Mouse (Mus musculus) G1E (cell line): ENCODE results near the gene Hnrnpk. TPM values are rescaled to one million over a fixed set of nuclear protein-coding genes. Genes with fewer than 3 reads are reported as not detected.
"Not testable (repeated sequence)": the region's sequence is repeated elsewhere in the genome, so short reads cannot be mapped to it uniquely, and the experiment has no call there.

Experiments used
- ATAC-seq: 2 replicates; pipeline ENCODE4 v1.8.0; 2016; ENCODE audit warnings: mild to moderate bottlenecking; ENCODE audit not compliant: insufficient number of reproducible peaks, poor library complexity, low FRiP score, severe bottlenecking; ENCODE audit errors: extremely low read depth
- DNase-seq: peaks from one replicate; pipeline ENCODE4 v3.0.0; 2012; ENCODE audit warnings: low spot score
- H3K27me3 ChIP-seq: 2 replicates; pipeline ENCODE4 v1.6.1; 2012; ENCODE audit warnings: mild to moderate bottlenecking, low read length, inconsistent platforms; ENCODE audit not compliant: insufficient read depth
- H3K36me3 ChIP-seq: replicated peaks from 2 replicates; pipeline ENCODE3; 2012; ENCODE audit warnings: mild to moderate bottlenecking, inconsistent platforms
- H3K4me1 ChIP-seq: 2 replicates; pipeline ENCODE4 v1.6.1; 2012; ENCODE audit warnings: low read depth, low read length, inconsistent platforms, mixed read lengths; ENCODE audit not compliant: insufficient read depth
- H3K4me3 ChIP-seq: 2 replicates; pipeline ENCODE4 v1.5.1; 2012; ENCODE audit warnings: low read depth, mild to moderate bottlenecking, inconsistent platforms, low read length, moderate library complexity, mixed read lengths
- H3K9me3 ChIP-seq: replicated peaks from 2 replicates; pipeline ENCODE4 v1.6.1; 2012; ENCODE audit warnings: inconsistent platforms
- CTCF ChIP-seq: IDR thresholded peaks from 2 replicates; pipeline ENCODE4 v1.5.1; 2012; ENCODE audit warnings: low read depth, low read length, inconsistent platforms, mixed read lengths
- GATA1 ChIP-seq: IDR thresholded peaks from 2 replicates; pipeline ENCODE4 v1.6.1; 2012; ENCODE audit warnings: borderline replicate concordance, low read length, inconsistent platforms, mixed read lengths
- GATA2 ChIP-seq: IDR thresholded peaks from 2 replicates; pipeline ENCODE4 v1.6.1; 2012; ENCODE audit warnings: low read depth, low read length, inconsistent platforms, borderline replicate concordance
- POLR2AphosphoS5 ChIP-seq: IDR thresholded peaks from 2 replicates; pipeline ENCODE4 v1.6.1; 2012; ENCODE audit warnings: low read depth, low read length, inconsistent platforms; ENCODE audit not compliant: insufficient replicate concordance
- TAL1 ChIP-seq: conservative IDR thresholded peaks from 2 replicates; pipeline ENCODE4 v1.6.1; 2012; ENCODE audit warnings: low read depth, low read length, inconsistent platforms, mixed read lengths
- polyA plus RNA-seq: library from polyadenylated mRNA; stranded (reverse); fragments of >175 nt; gene quantifications from 2 replicates; pipeline ENCODE4 v1.2.3, GENCODE M21; 2012
- total RNA-seq, 2 experiments: library from RNA; stranded (forward) in 1 of 2; stranded (reverse) in 1 of 2; fragments of 200-1000 nt in 1 of 2; fragments of >200 nt in 1 of 2; fragmentation: Nextera tagmentation in 1 of 2; gene quantifications; 2 replicates each; pipeline ENCODE4 v1.2.3; 2014 to 2017

Gene Hnrnpk
- total and polyA plus RNA-seq, 3 experiments: 1,008 to 2,332 (median 1,730) TPM

- DNase-seq: no peak
- TF ChIP-seq GATA2: no peak
- no peak for TF ChIP-seq GATA1
- no peak for TF ChIP-seq POLR2AphosphoS5
- no peak for TF ChIP-seq CTCF
- no peak for TF ChIP-seq TAL1
- no peaks in the 10 kb centered on the region for H3K27me3 ChIP-seq
These were observed 5.5 kb downstream of the Hnrnpk start for GRCm38 (mm10) chr13:58397651-58398050.

GRCm38 (mm10) chr13:58394392-58394791, 8.8 kb downstream of the Hnrnpk start:
- H3K4me1 ChIP-seq: peaks cover 32% of the 10 kb centered on the region
- H3K36me3 ChIP-seq: peaks cover 77% of the 10 kb centered on the region
- H3K4me3 ChIP-seq, DNase-seq, H3K9me3 ChIP-seq, H3K27me3 ChIP-seq, ATAC-seq: not testable (repeated sequence)

More at GRCm38 (mm10) chr13:58397651-58398050, 5.5 kb downstream of the Hnrnpk start:
- peak overlapping the region; percentile 56; the same call in 1 of the 2 replicates for H3K4me3 ChIP-seq
- peaks cover 26% of the 10 kb centered on the region for H3K4me1 ChIP-seq
- ATAC-seq: no peak
- peaks cover 59% of the 10 kb centered on the region for H3K36me3 ChIP-seq
- H3K9me3 ChIP-seq: no peaks in the 10 kb centered on the region

GRCm38 (mm10) chr13:58389324-58389951, 13.7 kb downstream of the Hnrnpk start:
- Histone ChIP-seq H3K4me1 (peaks cover 30% of the 10 kb centered on the region), H3K4me3 (no peak overlapping the region), H3K27me3 (no peaks in the 10 kb centered on the region), H3K9me3 (peaks cover 9% of the 10 kb centered on the region), H3K36me3 (peaks cover 56% of the 10 kb centered on the region)
- ATAC-seq (0 out of 2 replicates have a peak, but pooled peaks have one; percentile 4), DNase-seq (no peak)
- TF ChIP-seq CTCF: no peak
- TF ChIP-seq TAL1: no peak
- TF ChIP-seq GATA1: no peak
- peak; percentile 87; the same call in 1 of the 2 replicates for TF ChIP-seq POLR2AphosphoS5

- no peak overlapping the region for H3K4me3 ChIP-seq
- peaks cover 50% of the 10 kb centered on the region for H3K36me3 ChIP-seq
- ATAC-seq: no peak
- peaks cover 10% of the 10 kb centered on the region for H3K9me3 ChIP-seq
- H3K4me1 ChIP-seq: peaks cover 26% of the 10 kb centered on the region
- no peak for DNase-seq
- TF ChIP-seq GATA1 (no peak), TAL1 (no peak), POLR2AphosphoS5 (peak; percentile 78; the same call in 1 of the 2 replicates)
- H3K27me3 ChIP-seq: no peaks in the 10 kb centered on the region
These were observed 14.8 kb downstream of the Hnrnpk start for GRCm38 (mm10) chr13:58388379-58388778.

DNA sequence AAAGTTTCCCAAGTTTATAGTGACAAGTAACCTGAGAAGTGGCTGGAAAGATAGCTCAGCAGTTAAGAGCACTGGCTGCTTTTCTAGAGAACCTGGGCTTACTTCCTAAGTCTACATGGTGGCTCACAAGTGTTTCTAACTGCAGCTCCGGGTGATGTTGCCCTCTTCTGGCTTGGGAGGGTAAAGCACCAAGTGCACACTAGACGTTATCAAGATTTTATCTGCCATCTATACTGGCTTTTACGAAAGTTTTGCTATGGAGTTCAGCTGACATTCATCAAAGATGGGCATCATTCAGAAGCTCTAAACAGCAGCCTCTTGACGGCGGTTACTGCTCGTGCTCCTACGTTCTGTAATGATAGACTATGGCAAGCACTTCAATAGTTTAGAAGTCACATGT, 15.2 kb downstream of the Hnrnpk start:
- peaks cover 51% of the 10 kb centered on the region for H3K36me3 ChIP-seq
- no peaks in the 10 kb centered on the region for H3K27me3 ChIP-seq
- ATAC-seq (peak; percentile 42; the same call in 1 of the 2 replicates), DNase-seq (no peak)
- peaks cover 11% of the 10 kb centered on the region for H3K9me3 ChIP-seq
- TF ChIP-seq TAL1 (no peak), CTCF (peak; percentile 49), GATA1 (no peak)
- peaks cover 26% of the 10 kb centered on the region for H3K4me1 ChIP-seq
- no peak overlapping the region for H3K4me3 ChIP-seq

- ATAC-seq (no peak), DNase-seq (no peak)
- Histone ChIP-seq H3K4me3 (peak overlapping the region; percentile 82; the same call in 1 of the 2 replicates), H3K9me3 (peaks cover 32% of the 10 kb centered on the region), H3K36me3 (peaks cover 58% of the 10 kb centered on the region), H3K4me1 (peaks cover 22% of the 10 kb centered on the region), H3K27me3 (no peaks in the 10 kb centered on the region)
- no peak for TF ChIP-seq GATA1
- TF ChIP-seq POLR2AphosphoS5: no peak
- TF ChIP-seq CTCF: no peak
- TF ChIP-seq TAL1: no peak
- TF ChIP-seq GATA2: no peak
These were observed 17.6 kb downstream of the Hnrnpk start for GRCm38 (mm10) chr13:58385547-58385920.

- ATAC-seq (no peak), DNase-seq (peak; percentile 59)
- no peak for TF ChIP-seq GATA2
- no peak for TF ChIP-seq GATA1
- no peak for TF ChIP-seq POLR2AphosphoS5
- no peak for TF ChIP-seq TAL1
- TF ChIP-seq CTCF: no peak
- H3K27me3 ChIP-seq: no peaks in the 10 kb centered on the region
- peaks cover 56% of the 10 kb centered on the region for H3K36me3 ChIP-seq
- peaks cover 21% of the 10 kb centered on the region for H3K4me1 ChIP-seq
- peak within 1 kb of the TSS; percentile 82 for H3K4me3 ChIP-seq
- peaks cover 37% of the 10 kb centered on the region for H3K9me3 ChIP-seq
These were observed 18.2 kb downstream of the Hnrnpk start, which contains the start of gene 2210016F16Rik for GRCm38 (mm10) chr13:58384779-58385546. 2210016F16Rik (minus strand) TSS chr13:58385225.
